Mouse (Mus musculus) bone marrow macrophage, adult 2 months (primary cell): ENCODE data around the gene Mogat2.

ENCODE experiments used
- CTCF ChIP-seq: IDR thresholded peaks from 2 replicates; pipeline ENCODE4 v1.5.1; 2012; ENCODE audit warnings: low read depth, mild to moderate bottlenecking, low read length, moderate library complexity
- POLR2A ChIP-seq: IDR thresholded peaks from 2 replicates; pipeline ENCODE4 v1.6.1; 2012; ENCODE audit warnings: mild to moderate bottlenecking, low read depth, low read length, borderline replicate concordance

DNA sequence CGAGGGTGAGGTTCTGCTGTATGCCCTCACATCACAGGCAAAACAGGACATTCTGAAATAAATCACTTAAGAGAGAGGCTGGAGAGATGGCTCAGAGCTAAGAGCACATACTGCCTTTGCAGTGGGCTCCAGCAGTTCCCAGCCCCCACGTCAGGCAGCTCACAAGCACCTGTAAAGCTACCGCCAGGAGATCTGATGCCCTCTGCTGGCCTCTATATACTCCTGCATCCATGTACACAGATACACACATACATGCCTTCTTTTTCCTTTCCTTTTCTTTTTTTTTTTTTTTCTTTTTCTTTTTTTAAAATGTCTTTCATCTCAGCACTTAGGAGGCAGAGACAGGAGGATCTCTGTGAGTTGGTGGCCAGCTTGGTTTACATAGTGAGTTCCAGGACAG lies 23.5 kb upstream of the Mogat2 start:
- TF ChIP-seq POLR2A (no peak), CTCF (peak; percentile 47; the same call in 1 of the 2 replicates)
